Mouse (Mus musculus) bone marrow, adult 2 months (tissue): ENCODE measurements around the gene Hoxc5.

Experiments used
- CTCF ChIP-seq: fragments of 200-500 bp; IDR thresholded peaks from 2 replicates; pipeline ENCODE4 v1.5.1; 2011; ENCODE audit warnings: low read length, control low read depth; ENCODE audit not compliant: control insufficient read depth, insufficient read depth
- POLR2A ChIP-seq: fragments of 200-500 bp; IDR thresholded peaks from 2 replicates; pipeline ENCODE4 v1.6.1; 2011; ENCODE audit warnings: low read depth, mild to moderate bottlenecking, control low read depth, low read length, borderline replicate concordance; ENCODE audit not compliant: control insufficient read depth

GRCm38 (mm10) chr15:103042209-103042608, 75.0 kb downstream of the Hoxc5 start:
- TF ChIP-seq CTCF: no peak
- TF ChIP-seq POLR2A: no peak
